Mouse (Mus musculus): ENCODE results near the gene Pip5k1b.
"Not testable (repeated sequence)": the region's sequence is repeated elsewhere in the genome, so short reads cannot be mapped to it uniquely, and the experiment has no call there.

The Pip5k1b gene

GRCm38 (mm10) chr19:24555466-24555903 lies at the start of gene Pip5k1b:
Gene Pip5k1b, minus strand, starts transcription at chr19:24555872.
- peak; percentile 30 for DNase-seq (ENCODE audit: low read depth, low spot score)

DNA sequence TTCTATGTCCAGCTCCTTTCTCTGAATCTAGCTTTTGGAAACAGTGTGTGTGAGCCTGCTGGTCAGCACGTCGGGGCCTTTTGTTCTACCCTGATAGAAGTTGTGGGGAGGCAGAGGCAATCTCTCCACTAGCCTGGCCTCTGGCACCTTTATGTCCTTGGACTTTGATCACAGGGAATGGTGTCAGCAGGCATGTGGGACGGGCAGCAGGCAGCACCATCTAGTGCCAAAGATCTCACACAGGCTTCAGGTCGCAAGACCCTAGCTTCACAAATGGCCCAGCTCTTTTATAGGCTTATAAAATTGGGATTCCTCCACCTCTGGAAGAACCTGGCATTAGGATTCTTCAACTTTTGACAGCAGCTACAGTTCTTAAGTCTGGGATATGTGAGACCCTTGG lies 48.4 kb upstream of the Pip5k1b start:
- no peak for DNase-seq (ENCODE audit: low read depth, low spot score)

GRCm38 (mm10) chr19:24603431-24603830 lies 47.8 kb upstream of the Pip5k1b start:
- no peak for DNase-seq (ENCODE audit: low read depth, low spot score)

DNA sequence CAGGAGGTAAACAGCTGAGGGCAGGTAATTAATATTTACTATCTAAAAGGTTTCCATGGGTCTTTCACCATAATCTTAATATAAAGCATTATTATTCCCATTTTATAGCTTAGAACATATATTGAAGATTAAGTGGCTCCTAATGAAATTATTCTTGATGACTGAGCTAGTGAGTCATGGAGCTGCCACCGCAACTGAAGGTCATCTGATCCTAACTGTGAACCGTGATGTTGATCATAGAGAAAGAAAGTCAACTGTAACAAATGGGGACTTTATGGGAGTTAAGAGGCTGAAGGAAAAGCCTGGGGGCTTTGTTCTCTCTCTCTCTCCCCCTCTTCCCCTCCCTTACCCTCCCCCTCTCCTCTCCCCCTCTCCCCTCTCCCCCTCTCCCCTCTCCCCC lies 31.1 kb upstream of the Pip5k1b start:
- DNase-seq (ENCODE audit: low read depth, low spot score), result no peak

GRCm38 (mm10) chr19:24585171-24585570 lies 29.5 kb upstream of the Pip5k1b start:
- DNase-seq (ENCODE audit: low read depth, low spot score), result no peak

GRCm38 (mm10) chr19:24583956-24584355 lies 28.3 kb upstream of the Pip5k1b start:
- DNase-seq (ENCODE audit: low read depth, low spot score), result no peak

DNA sequence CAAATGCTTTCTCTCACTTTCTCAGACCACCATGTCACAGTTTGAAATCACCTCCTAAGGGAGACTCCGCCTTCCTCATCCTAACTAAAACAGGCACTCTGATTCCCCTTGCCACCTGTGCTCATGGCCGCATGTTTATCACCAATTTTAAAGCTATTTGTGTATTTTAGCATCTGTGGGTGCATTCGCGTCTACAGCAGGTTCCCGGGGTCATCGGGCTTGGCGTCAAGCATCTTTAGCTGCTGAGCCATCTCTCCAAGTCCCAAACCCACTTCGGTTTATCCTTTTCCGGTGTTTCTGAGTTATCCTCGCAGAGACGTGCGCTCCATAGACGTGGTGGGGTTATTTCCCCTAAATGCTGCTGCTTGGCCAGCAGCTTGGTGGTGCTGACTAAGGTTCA lies 20.5 kb upstream of the Pip5k1b start:
- no peak for DNase-seq (ENCODE audit: low read depth, low spot score)

- DNase-seq (ENCODE audit: low read depth, low spot score), result no peak
These were observed 16.1 kb upstream of the Pip5k1b start for GRCm38 (mm10) chr19:24571756-24572181.

GRCm38 (mm10) chr19:24570969-24571368 lies 15.3 kb upstream of the Pip5k1b start:
- DNase-seq (ENCODE audit: low read depth, low spot score), result no peak

DNA sequence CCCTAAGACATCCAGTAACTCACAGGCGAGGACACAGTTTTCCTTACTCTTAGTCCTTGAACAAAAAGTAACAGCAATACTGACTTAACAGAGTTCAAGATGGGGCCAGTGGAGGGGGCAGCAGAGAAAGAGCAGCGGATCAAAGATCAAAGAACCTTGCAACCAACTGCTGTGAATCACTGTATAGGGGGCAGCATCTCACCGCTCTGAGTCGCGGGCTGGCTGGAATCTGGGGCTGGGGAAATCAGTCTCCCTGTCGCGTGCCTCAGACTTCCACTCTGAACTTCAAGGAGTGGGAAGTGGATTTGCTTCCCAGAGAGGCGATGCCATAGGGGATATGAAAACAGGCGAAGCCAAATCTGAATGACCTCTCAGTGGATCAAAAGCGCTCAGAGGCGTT lies 1.8 kb upstream of the Pip5k1b start:
- DNase-seq (ENCODE audit: low read depth, low spot score), result no peak

DNA sequence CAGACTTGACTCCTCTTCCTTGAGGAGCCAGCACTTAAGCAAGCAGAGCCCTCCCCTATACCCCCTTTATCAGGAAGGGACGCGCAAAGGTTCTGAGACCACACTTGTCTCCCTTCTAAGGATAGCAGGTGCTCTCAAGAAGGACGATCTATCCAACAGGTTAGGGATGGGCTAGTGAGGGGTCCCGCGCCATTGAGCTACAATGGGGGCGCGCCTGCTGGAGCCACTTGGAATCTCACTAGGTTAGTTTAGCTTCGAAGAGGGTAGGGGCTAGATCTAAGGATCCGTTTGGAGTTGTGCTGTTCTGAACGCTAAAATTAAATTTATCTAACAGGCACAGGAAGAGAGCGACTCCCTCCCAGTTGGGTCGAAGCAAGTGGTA lies 904 bp upstream of the Pip5k1b start:
- DNase-seq (ENCODE audit: low read depth, low spot score), result no peak

- peak; percentile 56 for DNase-seq (ENCODE audit: low read depth, low spot score)
These were observed 372 bp upstream of the Pip5k1b start for GRCm38 (mm10) chr19:24555904-24556584.

DNA sequence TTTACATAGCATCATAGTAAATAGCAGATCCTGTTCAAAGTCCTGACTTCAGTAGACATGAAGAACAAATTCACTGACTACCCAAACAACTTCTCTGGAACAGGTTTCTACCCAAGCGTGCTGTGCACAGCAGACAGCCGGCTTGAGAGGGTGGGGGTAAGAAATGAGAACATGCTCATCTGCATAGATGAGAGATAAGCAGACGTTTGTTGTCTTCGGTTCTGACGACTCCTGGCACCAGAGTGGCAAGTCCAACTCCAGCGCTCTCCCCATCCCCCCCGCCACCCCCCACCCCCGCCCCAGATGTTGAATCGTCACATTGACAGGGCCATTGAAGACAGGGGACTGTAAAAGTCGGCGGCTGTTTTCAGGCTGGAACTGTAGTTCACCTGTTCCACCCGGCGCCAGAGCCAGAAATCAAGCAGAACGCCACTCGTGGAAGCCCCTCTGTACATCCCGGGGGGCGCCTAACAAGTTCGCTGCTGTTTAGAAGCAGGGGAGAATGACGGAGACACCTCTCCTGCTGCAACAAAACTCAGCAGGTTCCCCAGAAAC lies 684 bp downstream of the Pip5k1b start:
- DNase-seq (ENCODE audit: low read depth, low spot score), result no peak

DNA sequence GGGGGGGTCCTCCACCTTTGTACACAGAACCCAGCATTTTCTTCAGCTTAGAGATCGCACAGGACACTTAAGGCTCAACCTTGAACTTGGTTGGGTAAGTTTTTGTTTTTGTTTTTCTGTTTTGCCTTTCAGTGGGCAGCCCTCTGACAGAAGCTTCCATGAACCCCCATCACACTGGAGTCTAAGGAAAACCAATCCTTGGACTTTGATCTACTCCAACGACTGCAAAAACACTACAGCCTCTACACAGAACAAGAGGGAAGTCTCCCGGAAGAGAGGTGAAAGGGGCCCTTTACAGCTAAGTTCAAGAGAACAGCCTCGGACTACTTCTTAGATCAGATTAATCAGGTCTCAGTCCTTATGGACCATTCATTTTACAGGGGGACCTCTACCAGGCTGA lies 1.2 kb downstream of the Pip5k1b start:
- no peak for DNase-seq (ENCODE audit: low read depth, low spot score)

GRCm38 (mm10) chr19:24553291-24554075 lies 2.2 kb downstream of the Pip5k1b start:
- no peak for DNase-seq (ENCODE audit: low read depth, low spot score)

- not testable (repeated sequence) for DNase-seq (ENCODE audit: low read depth, low spot score)
These were observed 3.0 kb downstream of the Pip5k1b start for GRCm38 (mm10) chr19:24552641-24553040.

DNA sequence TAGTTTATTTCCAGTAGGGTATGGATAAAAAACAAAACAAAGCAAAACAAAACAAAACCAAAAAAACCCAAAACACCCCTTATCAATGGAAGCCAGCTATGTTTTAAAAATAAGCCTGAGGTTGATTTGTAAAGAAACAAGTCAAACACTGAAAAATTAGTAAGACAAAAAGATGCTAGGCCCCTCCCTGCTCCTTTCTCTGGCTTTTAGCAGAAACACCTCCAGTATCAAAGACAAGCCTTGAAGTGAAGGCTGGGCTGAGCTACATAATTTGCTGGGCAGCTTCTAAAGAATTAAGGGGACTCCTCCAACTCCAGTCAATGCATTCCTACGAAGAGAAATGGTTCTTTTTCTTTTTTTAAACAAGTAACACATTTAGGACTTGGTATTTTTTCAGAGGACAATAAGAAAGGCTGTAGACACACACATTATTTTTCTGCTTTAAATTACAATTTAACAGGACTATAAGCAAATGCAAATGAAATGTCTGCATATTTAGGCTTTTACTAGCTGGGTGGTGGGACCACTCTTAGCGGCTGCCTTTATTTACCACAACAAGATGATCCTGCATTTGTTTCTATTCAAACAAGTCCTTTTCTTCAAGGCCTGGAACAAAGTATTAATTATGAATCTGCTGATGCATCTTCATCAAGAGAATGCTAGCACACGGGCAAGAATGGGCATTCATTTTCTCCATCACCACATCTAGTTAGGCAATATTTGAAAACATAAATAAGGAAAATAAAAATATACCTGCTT lies 4.3 kb downstream of the Pip5k1b start:
- DNase-seq (ENCODE audit: low read depth, low spot score), result no peak

DNA sequence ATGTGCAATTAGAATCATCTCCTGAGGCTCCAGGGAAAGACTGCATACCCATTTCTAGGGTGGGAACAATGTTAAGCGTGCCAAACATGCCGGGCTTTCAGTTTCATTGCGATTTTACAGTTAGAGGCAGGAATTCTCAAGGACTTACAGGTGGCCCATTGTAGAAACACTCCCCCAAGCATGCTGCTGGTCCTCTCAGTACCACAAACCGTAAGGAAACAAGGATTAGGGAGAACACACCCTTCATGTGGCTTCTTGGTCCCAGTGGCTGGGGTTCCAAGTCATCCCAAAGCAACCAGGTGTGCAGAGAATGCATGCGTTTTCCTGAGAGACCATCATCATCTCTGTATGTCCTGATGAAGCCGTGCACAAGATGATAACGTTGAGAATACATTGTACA lies 4.9 kb downstream of the Pip5k1b start:
- DNase-seq (ENCODE audit: low read depth, low spot score), result no peak

- no peak for DNase-seq (ENCODE audit: low read depth, low spot score)
These were observed 5.7 kb downstream of the Pip5k1b start for GRCm38 (mm10) chr19:24550016-24550415.

- DNase-seq (ENCODE audit: low read depth, low spot score), result no peak
These were observed 7.3 kb downstream of the Pip5k1b start for GRCm38 (mm10) chr19:24548337-24548736.

- no peak for DNase-seq (ENCODE audit: low read depth, low spot score)
These were observed 9.5 kb downstream of the Pip5k1b start for GRCm38 (mm10) chr19:24546153-24546552.

All from retina, postnatal 7 days (tissue).